Mouse (Mus musculus): ENCODE results near the gene Zfp94. TPM values are rescaled to one million over a fixed set of nuclear protein-coding genes. Genes with fewer than 3 reads are reported as not detected.

Gene Zfp94
- polyA plus RNA-seq, 1 experiment = not detected

DNA sequence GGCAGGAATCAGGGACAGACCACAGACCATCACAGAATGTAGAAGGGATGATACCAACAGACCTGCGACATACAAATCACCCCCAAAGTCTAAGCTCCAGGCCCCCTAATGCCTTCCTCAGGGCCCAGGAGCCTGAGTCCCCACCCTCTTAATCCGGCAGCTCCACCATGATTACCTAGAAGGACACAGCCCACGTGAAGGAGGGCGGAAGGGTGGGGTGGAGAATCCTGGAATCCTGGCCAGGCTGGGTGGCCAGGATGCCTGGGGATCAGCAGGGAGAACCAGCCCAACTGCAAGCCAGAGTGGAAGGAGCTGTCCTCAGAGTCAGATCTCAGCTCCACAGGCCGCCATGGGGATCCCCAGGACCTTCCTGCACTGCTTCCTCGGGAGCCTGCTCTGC is 32.4 kb upstream of the Zfp94 start, which contains the start of gene Lypd5:
Gene Lypd5 (plus strand): TSS at position 301 of the 400 bp plus-strand sequence.
- no peak within 1 kb of the TSS for H3K27ac ChIP-seq (ENCODE audit: insufficient read depth, low read depth, low read length)
- TF ChIP-seq CTCF (IDR thresholded peaks at IDR 0.05; ENCODE audit: insufficient read depth, low read depth, low read length) = no peak
- no peak for TF ChIP-seq POLR2A (IDR thresholded peaks at IDR 0.05; ENCODE audit: insufficient read depth, low read depth, low read length)
- H3K4me3 ChIP-seq (ENCODE audit: insufficient read depth, low read depth, low read length) = no peak within 1 kb of the TSS
- no peaks in the 10 kb centered on the region for H3K4me1 ChIP-seq (ENCODE audit: control insufficient read depth, insufficient read depth, low read length)
- 60% methylated on average over 6 of the region's 6 CpGs for WGBS

DNA sequence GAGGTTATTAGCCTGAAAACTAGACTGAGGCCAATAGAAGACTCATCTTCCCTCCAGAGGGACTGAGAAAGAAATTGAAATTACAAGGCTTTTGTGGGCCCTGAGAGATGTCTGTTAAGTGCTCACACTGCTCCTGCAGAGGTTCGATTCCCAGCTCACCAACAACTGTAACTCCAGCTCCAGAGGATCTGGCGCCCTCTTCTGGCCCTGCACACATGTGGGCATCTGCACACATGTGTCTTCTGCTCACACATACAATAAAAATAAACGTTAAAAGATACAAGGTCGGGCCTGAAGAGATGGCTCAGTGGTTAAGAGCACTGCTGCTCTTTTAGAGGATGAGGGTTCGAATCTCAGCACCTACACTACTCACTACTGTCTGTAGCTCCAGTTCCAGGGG is 30.0 kb upstream of the Zfp94 start:
- Histone ChIP-seq H3K4me3 (ENCODE audit: insufficient read depth, low read depth, low read length) (no peak overlapping the region), H3K4me1 (ENCODE audit: control insufficient read depth, insufficient read depth, low read length) (no peaks in the 10 kb centered on the region), H3K27ac (ENCODE audit: insufficient read depth, low read depth, low read length) (no peak overlapping the region)
- no peak for TF ChIP-seq POLR2A (IDR thresholded peaks at IDR 0.05; ENCODE audit: insufficient read depth, low read depth, low read length)
- TF ChIP-seq CTCF (IDR thresholded peaks at IDR 0.05; ENCODE audit: insufficient read depth, low read depth, low read length) = no peak
- 71% methylated on average over 5 of the region's 5 CpGs for WGBS

DNA sequence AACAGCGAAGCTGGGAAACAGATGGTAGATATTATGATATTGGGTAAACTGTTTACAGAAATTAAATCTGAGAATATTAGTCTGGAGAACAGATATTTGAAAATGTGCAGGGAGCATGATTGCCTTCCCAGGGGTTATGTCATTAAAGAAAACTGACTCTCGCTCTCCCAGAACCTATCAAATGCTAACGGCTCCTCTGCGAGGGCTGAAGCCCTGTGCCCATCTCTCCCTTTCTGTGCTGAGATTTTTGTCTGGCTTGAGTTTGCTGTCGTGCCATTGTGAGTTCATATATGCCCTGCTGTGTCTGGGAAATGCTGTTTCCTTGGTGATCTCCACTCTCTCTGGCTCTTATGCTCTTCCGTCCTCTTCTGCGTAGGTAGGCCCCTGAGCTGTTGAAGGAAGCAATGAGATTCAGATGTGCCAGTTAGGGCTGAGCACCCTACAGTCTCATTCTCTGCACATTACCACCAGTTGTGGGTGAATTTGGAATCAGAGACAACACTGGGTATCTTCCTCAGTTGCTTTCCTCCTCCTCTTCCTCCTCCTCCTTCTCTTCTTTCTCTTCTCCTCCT is 27.3 kb upstream of the Zfp94 start:
- TF ChIP-seq POLR2A (IDR thresholded peaks at IDR 0.05; ENCODE audit: insufficient read depth, low read depth, low read length) = no peak
- no peak for TF ChIP-seq CTCF (IDR thresholded peaks at IDR 0.05; ENCODE audit: insufficient read depth, low read depth, low read length)
- Histone ChIP-seq H3K27ac (ENCODE audit: insufficient read depth, low read depth, low read length) (no peak overlapping the region), H3K4me1 (ENCODE audit: control insufficient read depth, insufficient read depth, low read length) (no peaks in the 10 kb centered on the region), H3K4me3 (ENCODE audit: insufficient read depth, low read depth, low read length) (no peak overlapping the region)
- 61% methylated on average over 7 of the region's 7 CpGs for WGBS

DNA sequence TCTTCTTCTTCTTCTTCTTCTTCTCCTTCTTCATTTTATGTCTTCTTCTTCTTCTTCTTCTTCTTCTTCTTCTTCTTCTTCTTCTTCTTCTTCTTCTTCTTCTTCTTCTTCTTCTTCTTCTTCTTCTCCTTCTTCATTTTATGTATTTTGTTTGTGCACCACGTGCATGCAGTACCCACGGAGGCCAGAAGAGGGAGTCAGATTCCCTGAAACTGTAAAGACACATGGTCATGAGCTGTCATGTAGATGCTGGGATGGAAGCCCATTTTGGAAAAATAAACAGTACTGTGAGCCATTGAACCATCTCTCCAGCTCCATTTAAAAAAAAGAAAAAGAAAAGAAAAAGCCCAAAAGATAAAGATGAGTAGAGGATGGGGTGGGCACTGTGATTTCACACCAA is 21.8 kb upstream of the Zfp94 start:
- Histone ChIP-seq H3K27ac (ENCODE audit: insufficient read depth, low read depth, low read length) (no peak overlapping the region), H3K4me3 (ENCODE audit: insufficient read depth, low read depth, low read length) (no peak overlapping the region), H3K4me1 (ENCODE audit: control insufficient read depth, insufficient read depth, low read length) (no peaks in the 10 kb centered on the region; the same call in 1 of the 2 replicates)
- WGBS = 40% methylated on average over 2 of the region's 2 CpGs
- TF ChIP-seq CTCF (IDR thresholded peaks at IDR 0.05; ENCODE audit: insufficient read depth, low read depth, low read length) = no peak
- no peak for TF ChIP-seq POLR2A (IDR thresholded peaks at IDR 0.05; ENCODE audit: insufficient read depth, low read depth, low read length)

DNA sequence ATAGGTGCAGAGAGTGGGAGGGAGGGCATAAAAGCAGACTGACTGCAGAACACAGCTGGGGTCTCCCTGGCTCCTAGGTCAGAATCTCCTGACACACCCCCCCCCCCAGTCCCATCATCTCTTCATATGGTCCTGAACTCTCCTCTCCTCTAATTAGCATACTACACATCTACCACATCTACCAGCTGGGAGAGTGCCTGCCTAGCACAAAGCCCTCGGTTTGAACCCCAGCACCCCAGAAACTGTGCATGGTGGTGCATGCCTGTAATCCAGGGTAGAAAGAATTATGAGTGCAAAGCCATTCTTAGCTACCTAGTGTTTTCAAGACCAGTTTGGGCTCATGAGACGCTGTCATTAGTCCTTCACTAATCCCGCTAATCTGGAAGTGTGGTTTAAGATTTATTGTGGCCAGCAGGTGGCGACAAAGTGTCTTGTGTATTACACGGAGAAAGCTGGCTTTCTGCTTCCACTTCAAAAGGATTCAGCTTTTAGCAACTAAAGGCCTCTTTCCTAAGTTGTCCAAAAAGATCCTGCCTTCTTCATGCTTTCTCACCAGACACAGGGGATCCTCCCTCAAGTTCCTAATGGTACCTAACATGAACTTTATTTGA is 19.3 kb upstream of the Zfp94 start:
- WGBS = 11% methylated on average over 5 of the region's 5 CpGs
- no peaks in the 10 kb centered on the region; the same call in 1 of the 2 replicates for H3K4me1 ChIP-seq (ENCODE audit: control insufficient read depth, insufficient read depth, low read length)
- no peak overlapping the region for H3K27ac ChIP-seq (ENCODE audit: insufficient read depth, low read depth, low read length)
- TF ChIP-seq CTCF (IDR thresholded peaks at IDR 0.05; ENCODE audit: insufficient read depth, low read depth, low read length) = no peak
- no peak for TF ChIP-seq POLR2A (IDR thresholded peaks at IDR 0.05; ENCODE audit: insufficient read depth, low read depth, low read length)
- no peak overlapping the region for H3K4me3 ChIP-seq (ENCODE audit: insufficient read depth, low read depth, low read length)

DNA sequence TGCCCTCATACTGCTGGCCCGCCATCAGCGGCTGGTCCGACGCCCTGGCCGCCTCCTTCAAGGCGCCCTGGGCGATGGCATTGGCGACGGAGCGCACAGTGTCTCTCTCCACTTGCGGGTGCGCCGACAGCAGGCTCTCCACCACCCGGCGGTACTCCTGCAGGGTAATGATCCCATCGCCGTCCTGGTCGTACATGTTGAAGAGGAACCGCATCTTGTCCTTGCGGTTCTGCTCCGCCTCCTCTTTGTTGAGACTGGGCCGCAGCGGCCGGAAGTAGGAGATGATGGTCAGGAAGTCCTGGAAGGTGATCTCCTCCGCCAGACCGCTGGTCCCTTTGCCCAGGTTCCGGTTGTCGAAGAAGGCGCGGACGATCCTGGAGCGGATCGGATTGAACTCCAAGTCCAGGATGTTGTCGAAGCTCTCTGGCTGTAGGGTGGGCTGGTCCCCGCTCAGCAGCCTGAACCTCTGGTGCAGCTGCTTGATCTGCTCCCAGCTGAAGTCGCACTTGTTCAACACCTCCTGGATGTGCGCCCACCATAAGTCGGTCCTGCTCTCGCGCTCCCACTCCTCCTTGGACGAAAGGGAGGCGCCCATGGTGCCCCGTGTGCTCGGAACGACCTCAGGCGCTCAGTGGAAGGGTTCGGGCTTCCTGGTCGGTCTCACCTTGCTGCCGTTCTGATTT is 17.0 kb upstream of the Zfp94 start, which contains the start of gene Tescl:
Gene Tescl (minus strand): TSS at position 633 of the 683 bp plus-strand sequence.
- no peaks in the 10 kb centered on the region; the same call in 1 of the 2 replicates for H3K4me1 ChIP-seq (ENCODE audit: control insufficient read depth, insufficient read depth, low read length)
- 54% methylated on average over 49 of the region's 49 CpGs for WGBS
- H3K27ac ChIP-seq (ENCODE audit: insufficient read depth, low read depth, low read length) = no peak within 1 kb of the TSS
- TF ChIP-seq POLR2A (IDR thresholded peaks at IDR 0.05; ENCODE audit: insufficient read depth, low read depth, low read length) (no peak), CTCF (IDR thresholded peaks at IDR 0.05; ENCODE audit: insufficient read depth, low read depth, low read length) (no peak)
- no peak within 1 kb of the TSS for H3K4me3 ChIP-seq (ENCODE audit: insufficient read depth, low read depth, low read length)

DNA sequence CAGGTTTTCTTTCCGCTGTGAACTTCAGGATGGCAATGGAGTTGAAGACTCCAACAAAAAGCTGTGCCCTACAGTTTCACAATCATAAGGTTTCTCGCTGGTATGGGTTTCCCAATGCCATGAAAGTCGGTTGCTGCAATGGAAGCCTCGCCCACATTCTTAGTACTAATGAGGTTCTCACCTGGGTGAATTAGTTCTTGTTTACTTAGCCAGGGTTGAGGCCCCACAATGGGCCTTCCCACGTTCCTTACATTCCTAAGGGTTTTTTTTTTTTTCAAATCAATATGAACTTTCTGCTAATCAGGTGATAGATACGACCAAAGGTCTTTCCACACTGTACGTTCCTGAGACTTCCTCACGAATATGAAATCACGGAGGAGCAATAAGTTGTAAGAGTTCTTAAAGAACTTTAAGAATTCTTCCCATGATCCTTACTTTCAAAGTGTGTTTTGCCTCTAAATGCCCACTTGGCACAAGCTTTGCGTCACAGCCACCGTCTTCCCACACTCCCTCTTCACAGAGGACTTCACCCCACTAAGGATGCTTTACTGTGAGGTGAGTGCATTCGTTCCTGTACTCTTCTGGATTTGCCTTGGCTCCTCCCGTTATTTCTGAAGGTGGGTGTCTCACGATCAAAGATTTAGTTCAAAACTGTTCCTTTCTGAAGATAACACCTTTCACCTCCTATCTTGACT is 11.0 kb upstream of the Zfp94 start:
- TF ChIP-seq CTCF (IDR thresholded peaks at IDR 0.05; ENCODE audit: insufficient read depth, low read depth, low read length) = no peak
- WGBS = 91% methylated on average over 14 of the region's 14 CpGs
- Histone ChIP-seq H3K27ac (ENCODE audit: insufficient read depth, low read depth, low read length) (no peak overlapping the region), H3K4me1 (ENCODE audit: control insufficient read depth, insufficient read depth, low read length) (peaks cover 11% of the 10 kb centered on the region), H3K4me3 (ENCODE audit: insufficient read depth, low read depth, low read length) (no peak overlapping the region)

DNA sequence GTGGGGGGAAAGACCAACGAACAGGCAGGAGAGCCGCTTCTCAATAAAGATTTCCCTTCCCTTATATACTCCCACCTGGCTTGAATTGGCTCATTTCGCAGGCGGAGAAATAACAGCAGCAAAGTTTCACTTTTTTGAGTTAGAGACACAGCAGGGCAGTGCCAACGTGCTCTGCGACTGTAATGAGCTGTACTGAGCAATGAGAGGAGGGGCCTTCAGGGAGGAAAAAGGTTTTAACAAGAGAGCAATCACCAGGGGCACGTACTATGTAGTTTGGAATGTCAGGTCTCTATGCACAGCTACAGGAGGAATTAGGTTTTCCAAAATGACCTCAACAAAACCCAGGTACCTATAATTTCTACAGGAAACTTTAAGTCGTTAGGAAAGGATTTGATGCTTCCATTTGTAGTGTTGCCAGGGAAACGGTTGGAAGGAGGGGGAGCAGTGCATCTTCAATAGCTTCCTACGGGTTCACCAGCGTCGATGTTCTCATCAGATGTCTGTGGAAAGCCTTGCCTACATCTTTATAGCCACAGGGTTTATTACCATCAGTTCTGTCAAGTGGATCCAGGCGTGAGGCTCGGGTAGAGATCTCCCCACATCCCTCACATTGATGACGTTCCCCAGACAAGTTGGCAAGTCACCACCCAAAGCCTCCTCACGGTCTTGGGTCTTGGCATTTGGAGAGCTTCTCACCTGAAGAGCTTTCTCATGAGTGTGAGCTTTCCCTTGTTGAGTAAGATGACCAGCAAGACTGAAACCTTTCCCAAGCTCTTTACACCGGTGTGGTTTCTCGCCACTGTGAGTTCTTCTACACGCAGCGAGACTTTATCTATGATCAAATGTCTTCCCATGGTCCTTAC is 10.0 kb upstream of the Zfp94 start:
- H3K4me1 ChIP-seq (ENCODE audit: control insufficient read depth, insufficient read depth, low read length) = peaks cover 11% of the 10 kb centered on the region
- peak overlapping the region; percentile 38; the same call in 1 of the 2 replicates for H3K27ac ChIP-seq (ENCODE audit: insufficient read depth, low read depth, low read length)
- TF ChIP-seq POLR2A (IDR thresholded peaks at IDR 0.05; ENCODE audit: insufficient read depth, low read depth, low read length) = no peak
- no peak for TF ChIP-seq CTCF (IDR thresholded peaks at IDR 0.05; ENCODE audit: insufficient read depth, low read depth, low read length)
- H3K4me3 ChIP-seq (ENCODE audit: insufficient read depth, low read depth, low read length) = peak overlapping the region; percentile 25; the same call in 1 of the 2 replicates
- WGBS = 33% methylated on average over 20 of the region's 20 CpGs

Data from olfactory bulb, adult 2 months (tissue).